In genomic region chr9:112996204-112996603, GRCm38 (mm10) we compare ENCODE assay signal across 15 mouse cellular contexts.
DNase-seq lines count a peak whose midpoint lies in the region; ATAC-seq lines count a peak whose summit lies in the region.
"Had no signal": no experiment of that assay in that cellular context is flagged by ENCODE, and none has a peak within 500 bp of the region (broad histone marks: within the 10 kb centered on the region; RNA-seq: fewer than 3 reads in every experiment).

No protein-coding gene starts in this region.

- H3K36me3 ChIP-seq in embryonic facial prominence, embryonic 11.5 days (replicated peaks; ENCODE audit: control insufficient read depth, insufficient read depth, low read depth, low read length): no peaks in the 10 kb centered on the region
- no peaks in the 10 kb centered on the region for H3K36me3 ChIP-seq in embryonic facial prominence, embryonic 10.5 days (replicated peaks)
- H3K36me3 ChIP-seq in liver, embryonic 16.5 days (ENCODE audit: control insufficient read depth, insufficient read depth): no peaks in the 10 kb centered on the region

- no peaks in the 10 kb centered on the region for H3K27me3 ChIP-seq in embryonic facial prominence, embryonic 11.5 days (ENCODE audit: control insufficient read depth, insufficient read depth, low read length)
- H3K27me3 ChIP-seq in embryonic facial prominence, embryonic 10.5 days (replicated peaks; ENCODE audit: low read depth, poor library complexity, severe bottlenecking): no peaks in the 10 kb centered on the region
- no peaks in the 10 kb centered on the region for H3K27me3 ChIP-seq in liver, embryonic 16.5 days (ENCODE audit: control insufficient read depth, insufficient read depth, low read depth, low read length)
- H3K27me3 ChIP-seq: Patski had no signal

- DNase-seq in embryonic facial prominence, embryonic 11.5 days (ENCODE audit: low spot score): no peak
- DNase-seq in embryonic facial prominence, embryonic 10.5 days (ENCODE audit: low spot score): no peak
- peak; percentile 28 for DNase-seq in spleen, adult 12 weeks (ENCODE audit: low spot score)
- no peak for DNase-seq in spleen, adult 18-20 months
- no peak for DNase-seq in left cerebral cortex, postnatal 36 days (ENCODE audit: low spot score in 2 of 2)
- DNase-seq in layer of hippocampus, postnatal 36 days: no peak
- DNase-seq: adrenal gland, postnatal 14 days; cerebellum, postnatal 25 days; kidney, postnatal 25 days had no signal

- 89% methylated on average over 1 of the region's 1 CpGs for WGBS in embryonic facial prominence, embryonic 11.5 days
- WGBS in embryonic facial prominence, embryonic 10.5 days: 82% methylated on average over 1 of the region's 1 CpGs
- 28% methylated on average over 1 of the region's 1 CpGs for WGBS in liver, embryonic 16.5 days (ENCODE audit: insufficient replicate concordance)

- H3K27ac ChIP-seq in embryonic facial prominence, embryonic 11.5 days (replicated peaks; ENCODE audit: low read depth, low read length): no peak overlapping the region
- no peak overlapping the region for H3K27ac ChIP-seq in embryonic facial prominence, embryonic 10.5 days (replicated peaks)
- H3K27ac ChIP-seq in liver, embryonic 16.5 days (ENCODE audit: low read length): peak overlapping the region; percentile 90
- H3K27ac ChIP-seq: hindbrain, postnatal 0 days; macrophage had no signal

- no peak overlapping the region for H3K4me3 ChIP-seq in embryonic facial prominence, embryonic 11.5 days (ENCODE audit: low read depth, low read length)
- H3K4me3 ChIP-seq in embryonic facial prominence, embryonic 10.5 days: no peak overlapping the region
- no peak overlapping the region for H3K4me3 ChIP-seq in liver, embryonic 16.5 days (ENCODE audit: low read depth, low read length)

- H3K4me1 ChIP-seq in embryonic facial prominence, embryonic 11.5 days (ENCODE audit: control insufficient read depth, insufficient read depth, low read length): no peaks in the 10 kb centered on the region
- no peaks in the 10 kb centered on the region for H3K4me1 ChIP-seq in embryonic facial prominence, embryonic 10.5 days
- H3K4me1 ChIP-seq in liver, embryonic 16.5 days (ENCODE audit: control insufficient read depth, low read depth, low read length): peaks cover 8% of the 10 kb centered on the region; the same call in 1 of the 2 replicates

- H3K9me3 ChIP-seq in embryonic facial prominence, embryonic 11.5 days (replicated peaks; ENCODE audit: control insufficient read depth, low read length): no peaks in the 10 kb centered on the region
- no peaks in the 10 kb centered on the region for H3K9me3 ChIP-seq in embryonic facial prominence, embryonic 10.5 days
- H3K9me3 ChIP-seq in liver, embryonic 16.5 days (replicated peaks; ENCODE audit: control insufficient read depth, low read length): no peaks in the 10 kb centered on the region; the same call in 1 of the 2 replicates

- no peak overlapping the region for H3K9ac ChIP-seq in embryonic facial prominence, embryonic 11.5 days (replicated peaks; ENCODE audit: low read length)
- H3K9ac ChIP-seq in liver, embryonic 16.5 days (ENCODE audit: low read depth, low read length): no peak overlapping the region

- H3K4me2 ChIP-seq in embryonic facial prominence, embryonic 11.5 days (ENCODE audit: low read depth, low read length): no peak overlapping the region
- H3K4me2 ChIP-seq in liver, embryonic 16.5 days (ENCODE audit: low read depth, low read length): peak overlapping the region; percentile 49

- ATAC-seq in embryonic facial prominence, embryonic 11.5 days (replicated peaks; ENCODE audit: insufficient number of reproducible peaks, low FRiP score, low TSS enrichment, low read depth): 0 out of 2 replicates have a peak, but pooled peaks have one; percentile 56
- peak; percentile 98 for ATAC-seq in liver, embryonic 16.5 days (ENCODE audit: low read depth)
- no peak for ATAC-seq in frontal cortex, adult (ENCODE audit: low TSS enrichment)
- ATAC-seq: forebrain, embryonic 14.5 days; hindbrain, postnatal 0 days; Patski had no signal

- intact Hi-C loops in left cerebral cortex, postnatal 36 days (cut with DNase I): no loop called here
